Mouse (Mus musculus): Measurements from ENCODE around the gene Isca1. TPM values are rescaled to one million over a fixed set of nuclear protein-coding genes. Genes with fewer than 3 reads are reported as not detected.
A peak's percentile ranks its signal among the peaks of the same experiment; 100 is the strongest.
"Not testable (repeated sequence)": the region's sequence is repeated elsewhere in the genome, so short reads cannot be mapped to it uniquely, and the experiment has no call there.

Isca1 gene
- polyA plus RNA-seq, 1 experiment, result 113 TPM

DNA sequence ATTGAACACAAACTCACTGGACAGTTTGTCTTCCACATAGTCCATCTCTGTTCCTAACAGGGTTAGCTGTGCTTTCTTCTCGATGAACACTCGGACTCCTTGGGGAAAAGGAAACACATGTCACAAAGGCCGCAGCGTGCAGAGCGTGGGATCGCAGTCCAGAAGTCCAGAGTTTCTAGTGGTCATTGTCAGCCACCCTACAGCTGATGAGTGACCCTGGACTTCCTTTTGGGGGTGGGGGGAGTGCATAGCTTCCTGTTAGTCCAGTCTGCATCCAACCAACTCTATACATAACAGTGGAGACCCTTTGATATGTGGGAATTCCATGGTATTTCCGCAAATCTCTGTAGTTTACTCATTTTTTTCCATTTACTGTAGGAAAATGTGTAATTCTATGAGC is 12.7 kb downstream of the Isca1 start:
- no peaks in the 10 kb centered on the region for H3K27me3 ChIP-seq (replicated peaks)
- no peak for TF ChIP-seq GATA1 (IDR thresholded peaks at IDR 0.05; ENCODE audit: borderline replicate concordance, low read length)
- no peak for TF ChIP-seq FLI1 (IDR thresholded peaks at IDR 0.05; ENCODE audit: low read length)
- H3K4me3 ChIP-seq (replicated peaks), result no peak overlapping the region
- H3K9me3 ChIP-seq, result peaks cover 8% of the 10 kb centered on the region
- peaks cover 72% of the 10 kb centered on the region for H3K4me1 ChIP-seq
- peaks cover 87% of the 10 kb centered on the region for H3K36me3 ChIP-seq (replicated peaks; ENCODE audit: low read length)

DNA sequence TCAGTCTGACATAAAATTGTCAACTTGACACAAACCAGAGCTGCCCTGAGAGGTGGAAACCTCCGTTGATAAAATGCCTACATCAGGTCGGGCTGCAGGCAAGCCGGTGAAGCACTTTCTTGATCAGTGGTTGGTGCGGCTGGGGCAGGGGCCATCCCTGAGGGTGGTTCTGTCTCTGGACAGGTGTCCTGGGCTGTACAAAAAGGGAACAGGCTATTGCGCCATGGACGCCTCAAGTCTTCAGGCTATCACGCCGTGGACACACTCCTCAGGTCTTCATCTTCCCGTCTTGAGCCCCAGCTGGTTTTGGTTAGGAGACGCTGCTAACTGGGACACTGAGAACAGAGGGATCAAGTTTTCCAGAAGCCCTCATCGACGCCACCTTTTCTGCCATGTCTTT is 19.3 kb downstream of the Isca1 start:
- TF ChIP-seq GATA1 (IDR thresholded peaks at IDR 0.05; ENCODE audit: borderline replicate concordance, low read length), result no peak
- TF ChIP-seq FLI1 (IDR thresholded peaks at IDR 0.05; ENCODE audit: low read length), result no peak

DNA sequence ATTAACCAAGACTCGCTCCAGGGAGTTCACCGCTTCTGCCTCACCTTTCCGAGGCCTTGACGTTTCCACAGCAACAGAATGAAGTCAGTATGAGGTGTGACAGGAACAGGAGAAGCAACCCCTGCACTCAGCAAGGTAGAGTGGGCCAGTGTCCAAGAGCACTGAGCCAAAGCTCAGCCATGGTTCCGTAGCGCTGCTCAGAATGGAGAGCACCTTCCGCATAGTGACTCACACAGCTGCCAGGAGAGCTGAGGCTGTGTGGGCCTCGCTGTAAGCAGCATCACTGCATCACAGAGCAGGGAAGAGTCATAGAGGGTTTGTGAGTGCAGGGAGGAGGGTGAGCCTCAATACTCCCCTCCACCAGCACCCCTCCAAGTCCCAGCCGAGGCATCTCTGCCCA is 22.9 kb downstream of the Isca1 start, which contains the start of gene 1700014D04Rik:
Gene 1700014D04Rik, minus strand, starts transcription at position 42 of the 400 bp plus-strand sequence.
- Histone ChIP-seq H3K27me3 (replicated peaks) (peaks cover 1% of the 10 kb centered on the region), H3K4me3 (replicated peaks) (peak within 1 kb of the TSS; percentile 54), H3K9me3 (peaks cover 6% of the 10 kb centered on the region; the same call in 1 of the 2 replicates), H3K4me1 (peaks cover 84% of the 10 kb centered on the region), H3K36me3 (replicated peaks; ENCODE audit: low read length) (peaks cover 39% of the 10 kb centered on the region)
- TF ChIP-seq FLI1 (IDR thresholded peaks at IDR 0.05; ENCODE audit: low read length) (no peak), GATA1 (IDR thresholded peaks at IDR 0.05; ENCODE audit: borderline replicate concordance, low read length) (no peak)

More for the DNA sequence above, 19.3 kb downstream of the Isca1 start:
- Histone ChIP-seq H3K36me3 (replicated peaks; ENCODE audit: low read length) (peaks cover 51% of the 10 kb centered on the region), H3K9me3 (peaks cover 13% of the 10 kb centered on the region), H3K4me3 (replicated peaks) (no peak overlapping the region), H3K27me3 (replicated peaks) (peaks cover 1% of the 10 kb centered on the region), H3K4me1 (peaks cover 68% of the 10 kb centered on the region)

DNA sequence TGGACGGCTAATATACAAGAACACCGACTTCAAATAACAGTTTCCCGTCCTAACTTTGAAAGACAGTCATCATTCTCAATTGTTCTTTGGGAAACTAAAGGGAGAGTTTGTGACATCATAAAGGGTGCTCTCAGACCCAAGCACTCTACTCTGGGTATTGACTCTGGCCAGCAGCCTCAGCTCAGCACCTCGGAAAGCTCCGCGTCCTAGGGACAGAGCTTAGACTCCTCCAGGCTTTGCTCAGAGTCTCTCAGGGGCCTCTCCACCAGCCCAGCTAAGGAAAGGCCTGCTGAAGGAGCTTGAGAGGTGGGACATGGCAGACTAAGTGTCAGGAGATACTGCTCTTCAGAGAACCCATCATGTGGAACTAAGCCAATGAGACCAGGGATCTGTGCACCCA is 23.4 kb downstream of the Isca1 start:
- H3K36me3 ChIP-seq (replicated peaks; ENCODE audit: low read length), result peaks cover 39% of the 10 kb centered on the region
- TF ChIP-seq FLI1 (IDR thresholded peaks at IDR 0.05; ENCODE audit: low read length) (no peak), GATA1 (IDR thresholded peaks at IDR 0.05; ENCODE audit: borderline replicate concordance, low read length) (no peak)
- H3K4me3 ChIP-seq (replicated peaks), result no peak overlapping the region
- H3K4me1 ChIP-seq, result peaks cover 84% of the 10 kb centered on the region
- H3K27me3 ChIP-seq (replicated peaks), result peaks cover 1% of the 10 kb centered on the region
- H3K9me3 ChIP-seq, result peaks cover 3% of the 10 kb centered on the region; the same call in 1 of the 2 replicates

- H3K9me3 ChIP-seq, result peaks cover 3% of the 10 kb centered on the region; the same call in 1 of the 2 replicates
- H3K4me3 ChIP-seq (replicated peaks), result peak overlapping the region; percentile 54
- H3K36me3 ChIP-seq (replicated peaks; ENCODE audit: low read length), result peaks cover 39% of the 10 kb centered on the region
- TF ChIP-seq GATA1 (IDR thresholded peaks at IDR 0.05; ENCODE audit: borderline replicate concordance, low read length), result no peak
- TF ChIP-seq FLI1 (IDR thresholded peaks at IDR 0.05; ENCODE audit: low read length), result no peak
- H3K27me3 ChIP-seq (replicated peaks), result peaks cover 1% of the 10 kb centered on the region
- peaks cover 79% of the 10 kb centered on the region for H3K4me1 ChIP-seq
Observed at GRCm38 (mm10) chr13:59745462-59745861, 24.1 kb downstream of the Isca1 start.

DNA sequence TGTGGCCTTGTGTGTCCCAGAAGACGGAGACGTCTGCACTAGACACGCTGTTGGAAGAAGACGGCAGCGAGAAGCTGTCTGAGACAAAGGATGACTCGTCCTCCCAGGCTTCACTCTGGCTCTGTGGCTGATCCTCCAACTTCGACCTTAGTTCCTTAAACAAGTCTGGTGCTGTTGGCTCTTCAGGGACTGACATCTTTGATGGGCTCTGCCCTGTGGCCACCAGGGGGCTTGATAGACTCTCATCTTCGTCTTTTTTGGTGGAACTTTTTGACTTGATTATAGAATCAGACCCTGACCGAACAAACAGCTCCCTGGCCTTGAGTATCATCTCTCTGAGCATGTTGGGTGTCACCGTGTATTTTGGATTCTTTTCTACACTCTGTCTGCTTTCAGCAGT is 27.9 kb downstream of the Isca1 start:
- Histone ChIP-seq H3K9me3 (peaks cover 3% of the 10 kb centered on the region; the same call in 1 of the 2 replicates), H3K4me1 (peaks cover 78% of the 10 kb centered on the region), H3K36me3 (replicated peaks; ENCODE audit: low read length) (peaks cover 35% of the 10 kb centered on the region), H3K27me3 (replicated peaks) (peaks cover 3% of the 10 kb centered on the region), H3K4me3 (replicated peaks) (no peak overlapping the region)
- TF ChIP-seq FLI1 (IDR thresholded peaks at IDR 0.05; ENCODE audit: low read length), result no peak

DNA sequence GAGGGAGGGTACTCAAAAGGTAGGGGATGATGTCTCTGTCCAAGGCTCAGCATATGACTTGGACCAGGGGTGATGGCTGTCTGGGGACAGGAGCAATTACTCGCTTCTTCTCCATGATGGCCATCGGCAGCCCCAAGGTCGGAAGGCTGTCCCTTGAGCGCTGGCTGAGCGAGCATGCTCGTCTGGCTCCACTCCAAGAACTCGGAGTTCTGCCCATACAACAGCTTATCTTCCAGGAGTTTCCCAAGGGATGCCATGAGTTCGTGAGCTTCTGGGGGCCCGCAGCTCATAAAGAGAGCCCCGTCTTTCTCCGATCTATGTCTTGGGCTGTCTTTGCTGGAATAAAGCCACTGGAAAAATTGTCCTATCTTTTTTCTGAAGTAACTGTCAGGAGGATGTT is 28.5 kb downstream of the Isca1 start:
- H3K4me1 ChIP-seq, result peaks cover 77% of the 10 kb centered on the region
- TF ChIP-seq FLI1 (IDR thresholded peaks at IDR 0.05; ENCODE audit: low read length) (no peak), GATA1 (IDR thresholded peaks at IDR 0.05; ENCODE audit: borderline replicate concordance, low read length) (no peak)
- H3K4me3 ChIP-seq (replicated peaks), result no peak overlapping the region
- H3K36me3 ChIP-seq (replicated peaks; ENCODE audit: low read length), result peaks cover 29% of the 10 kb centered on the region
- H3K9me3 ChIP-seq, result peaks cover 3% of the 10 kb centered on the region; the same call in 1 of the 2 replicates
- peaks cover 3% of the 10 kb centered on the region for H3K27me3 ChIP-seq (replicated peaks)

DNA sequence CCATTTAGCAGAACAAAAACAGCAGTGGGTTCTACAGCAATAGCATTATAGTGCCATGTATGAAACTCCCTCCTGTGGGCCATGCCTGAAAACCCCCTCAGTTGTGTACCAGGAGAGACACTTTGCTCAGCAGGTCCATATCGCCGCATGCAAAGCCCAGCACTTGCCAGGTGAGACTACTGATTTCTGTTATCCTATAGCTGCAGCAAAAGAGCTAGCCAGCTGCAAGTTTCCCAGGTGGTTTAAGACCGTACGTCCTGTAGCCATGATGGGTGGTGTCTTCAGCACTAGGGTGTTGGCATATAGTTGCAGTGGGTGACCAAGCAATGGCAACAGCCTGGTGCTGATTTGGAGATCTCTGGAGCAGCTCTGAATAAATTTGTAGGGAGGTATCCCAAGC is 30.2 kb downstream of the Isca1 start:
- Histone ChIP-seq H3K4me3 (replicated peaks) (no peak overlapping the region), H3K4me1 (peaks cover 77% of the 10 kb centered on the region), H3K36me3 (replicated peaks; ENCODE audit: low read length) (peaks cover 18% of the 10 kb centered on the region), H3K9me3 (no peaks in the 10 kb centered on the region), H3K27me3 (replicated peaks) (peaks cover 3% of the 10 kb centered on the region)
- no peak for TF ChIP-seq FLI1 (IDR thresholded peaks at IDR 0.05; ENCODE audit: low read length)
- no peak for TF ChIP-seq GATA1 (IDR thresholded peaks at IDR 0.05; ENCODE audit: borderline replicate concordance, low read length)

GRCm38 (mm10) chr13:59738455-59738854 is 31.2 kb downstream of the Isca1 start:
- TF ChIP-seq GATA1 (IDR thresholded peaks at IDR 0.05; ENCODE audit: borderline replicate concordance, low read length) (no peak), FLI1 (IDR thresholded peaks at IDR 0.05; ENCODE audit: low read length) (no peak)
- H3K4me3 ChIP-seq (replicated peaks), result no peak overlapping the region
- peaks cover 3% of the 10 kb centered on the region for H3K27me3 ChIP-seq (replicated peaks)
- no peaks in the 10 kb centered on the region for H3K9me3 ChIP-seq
- peaks cover 10% of the 10 kb centered on the region for H3K36me3 ChIP-seq (replicated peaks; ENCODE audit: low read length)
- H3K4me1 ChIP-seq, result peaks cover 76% of the 10 kb centered on the region

DNA sequence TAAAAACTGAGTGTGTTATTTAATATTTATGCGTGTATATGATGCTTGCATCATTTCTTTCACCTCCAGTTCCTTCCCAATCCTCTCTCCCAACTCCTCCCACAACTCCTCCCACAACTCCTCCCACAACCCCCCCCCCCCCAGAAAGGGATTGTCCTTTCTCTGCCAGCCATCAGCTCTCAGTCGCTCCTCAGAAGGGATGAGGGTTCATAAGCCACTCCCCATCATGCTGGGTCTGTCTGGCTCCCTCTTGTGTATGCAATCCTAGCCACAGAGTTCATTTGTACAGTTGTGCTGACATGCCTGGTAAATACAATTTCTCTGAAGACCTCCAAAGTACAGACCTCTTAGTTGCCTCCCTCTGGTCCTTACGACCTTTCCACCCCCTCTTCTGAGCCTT is 34.4 kb downstream of the Isca1 start:
- Histone ChIP-seq H3K27me3 (replicated peaks) (peaks cover 13% of the 10 kb centered on the region), H3K4me3 (replicated peaks) (no peak overlapping the region), H3K4me1 (peaks cover 83% of the 10 kb centered on the region), H3K36me3 (replicated peaks; ENCODE audit: low read length) (no peaks in the 10 kb centered on the region), H3K9me3 (no peaks in the 10 kb centered on the region)
- TF ChIP-seq GATA1 (IDR thresholded peaks at IDR 0.05; ENCODE audit: borderline replicate concordance, low read length), result no peak

- Histone ChIP-seq H3K27me3 (replicated peaks) (peaks cover 17% of the 10 kb centered on the region), H3K4me1 (peaks cover 79% of the 10 kb centered on the region)
- not testable (repeated sequence) for H3K9me3 ChIP-seq; H3K36me3 ChIP-seq (replicated peaks; ENCODE audit: low read length); H3K4me3 ChIP-seq (replicated peaks)
Observed at GRCm38 (mm10) chr13:59734347-59734746, 35.3 kb downstream of the Isca1 start.
